8 mouse cellular contexts compared by ENCODE assay signal in genomic region chr19:4442408-4442807, GRCm38 (mm10). TPM values are rescaled to one million over a fixed set of nuclear protein-coding genes. Genes with fewer than 3 reads are reported as not detected.
DNase-seq lines count a peak whose midpoint lies in the region; ATAC-seq and TF ChIP-seq lines count a peak whose summit lies in the region.

No protein-coding gene starts in this region.

- no peak overlapping the region for H3K27ac ChIP-seq in cerebellum, adult 2 months (ENCODE audit: insufficient read depth, low read length)
- H3K27ac ChIP-seq in forebrain, embryonic 16.5 days (ENCODE audit: low read length) = no peak overlapping the region

- H3K4me1 ChIP-seq in cerebellum, adult 2 months (ENCODE audit: control insufficient read depth, insufficient read depth, low read length) = peaks cover 16% of the 10 kb centered on the region
- H3K4me1 ChIP-seq in forebrain, embryonic 16.5 days (replicated peaks; ENCODE audit: control insufficient read depth, insufficient read depth, low read length) = peaks cover 12% of the 10 kb centered on the region

- WGBS in cerebellum, adult 2 months = 16% methylated on average over 3 of the region's 3 CpGs
- 13% methylated on average over 3 of the region's 3 CpGs for WGBS in forebrain, embryonic 16.5 days

- peak; percentile 84 for TF ChIP-seq CTCF in Patski (IDR thresholded peaks at IDR 0.05)
- TF ChIP-seq CTCF in cerebellum, adult 2 months (IDR thresholded peaks at IDR 0.05; ENCODE audit: borderline replicate concordance, insufficient read depth, low read depth, low read length) = peak; percentile 71

- no peak overlapping the region for H3K4me2 ChIP-seq in forebrain, embryonic 16.5 days (ENCODE audit: low read length)

- no peak for DNase-seq in Patski (ENCODE audit: low read depth, low spot score)
- peak; percentile 70 to 84 for DNase-seq in cerebellum, adult 2 months
- DNase-seq in layer of hippocampus, postnatal 10 days (ENCODE audit: low spot score in 2 of 2) = peak; percentile 85 to 88
- peak; percentile 79 for DNase-seq in lung, postnatal 14 days
- DNase-seq in right cerebral cortex, postnatal 10 days (ENCODE audit: low spot score in 2 of 2) = peak; percentile 64 to 82
- DNase-seq in urinary bladder, postnatal 36 days (ENCODE audit: low spot score in 2 of 2) = peak; percentile 66 to 68

- ATAC-seq in Patski = no peak
- peak; percentile 52; the same call in 1 of the 2 replicates for ATAC-seq in forebrain, embryonic 16.5 days
- ATAC-seq in hematopoietic stem cell, adult 5-6 weeks (replicated peaks in 1 of 2; ENCODE audit: insufficient read depth in 1 of 2, low FRiP score in 2 of 2, low TSS enrichment in 1 of 2, low read depth in 1 of 2, poor library complexity in 2 of 2, severe bottlenecking in 2 of 2) = peak; percentile 59 to 70; a peak in 3 of 4 replicates

- POLR2A ChIA-PET in Patski (lab: Charles Lee) = no interaction called here

- no peak overlapping the region for H3K9ac ChIP-seq in forebrain, embryonic 16.5 days (replicated peaks; ENCODE audit: low read depth, low read length)

- H3K27me3 ChIP-seq in Patski = no peaks in the 10 kb centered on the region
- H3K27me3 ChIP-seq in cerebellum, adult 2 months (ENCODE audit: control insufficient read depth, insufficient read depth, low read length) = no peaks in the 10 kb centered on the region
- H3K27me3 ChIP-seq in forebrain, embryonic 16.5 days (replicated peaks; ENCODE audit: control insufficient read depth, insufficient read depth, low read length) = 0 out of 2 replicates have a peak, but pooled peaks cover 8% of the 10 kb centered on the region

- TF ChIP-seq POLR2A in cerebellum, adult 2 months (IDR thresholded peaks at IDR 0.05; ENCODE audit: borderline replicate concordance, insufficient read depth, low read length) = no peak

- H3K36me3 ChIP-seq in forebrain, embryonic 16.5 days (ENCODE audit: control insufficient read depth, insufficient read depth) = no peaks in the 10 kb centered on the region

- in situ Hi-C loops in Patski (cut with MboI; ENCODE audit: low pct_unique_long_range_greater_than_20kb) = no loop called here

- CTCF ChIA-PET in Patski (lab: Charles Lee) = interaction anchor here (0.6 to 3.9 kb wide), 8 partner anchors 10 to 185 kb away, joined by 3 to 18 read pairs (median 8); partner anchors contain the start of gene 2010003K11Rik

- H3K9me3 ChIP-seq in forebrain, embryonic 16.5 days (ENCODE audit: control insufficient read depth, low read length) = no peaks in the 10 kb centered on the region

- H3K4me3 ChIP-seq in cerebellum, adult 2 months (replicated peaks; ENCODE audit: insufficient read depth, low read depth, low read length) = no peak overlapping the region
- H3K4me3 ChIP-seq in forebrain, embryonic 16.5 days (replicated peaks; ENCODE audit: low read length) = no peak overlapping the region

RNA-seq across cellular contexts. Expression of gene Rhod, which starts 3.2 kb away (rescaled TPM):
- 108 TPM for polyA plus RNA-seq in Patski (2021)
- polyA plus RNA-seq in cerebellum, adult 2 months (2012; rRNA removed) = 9.9 and 10.5 TPM in 2 replicates
- 5.3 and 5.7 TPM in 2 replicates for polyA plus RNA-seq in forebrain, embryonic 16.5 days (2015; fragmentation: Nextera tagmentation; extraction: Ambion mirVana)
- 2.4 and 2.7 TPM in 2 replicates for total RNA-seq in hematopoietic stem cell, adult 5-6 weeks (2017)
- 1 to 10 TPM; 2.2 to 2.3 TPM for total RNA-seq in layer of hippocampus, postnatal 10 days (2021)

RNA-seq across cellular contexts. Expression of gene Syt12, which starts 34.8 kb away (rescaled TPM):
- 25.2 TPM for polyA plus RNA-seq in Patski (2021)
- polyA plus RNA-seq in cerebellum, adult 2 months (2012; rRNA removed) = 82.4 and 104 TPM in 2 replicates
- polyA plus RNA-seq in forebrain, embryonic 16.5 days (2015; fragmentation: Nextera tagmentation; extraction: Ambion mirVana) = 1.8 and 2.2 TPM in 2 replicates
- not detected in 2 replicates for total RNA-seq in hematopoietic stem cell, adult 5-6 weeks (2017)
- total RNA-seq in layer of hippocampus, postnatal 10 days (2021) = 10 to 100 TPM; 21.4 to 21.5 TPM

RNA-seq across cellular contexts. Expression of gene Kdm2a, which starts 44.3 kb away (rescaled TPM):
- polyA plus RNA-seq in Patski (2021) = 79.6 TPM
- polyA plus RNA-seq in cerebellum, adult 2 months (2012; rRNA removed) = 87.1 and 90.4 TPM in 2 replicates
- 38.9 and 42.1 TPM in 2 replicates for polyA plus RNA-seq in forebrain, embryonic 16.5 days (2015; fragmentation: Nextera tagmentation; extraction: Ambion mirVana)
- total RNA-seq in hematopoietic stem cell, adult 5-6 weeks (2017) = 95.0 and 119 TPM in 2 replicates
- total RNA-seq in layer of hippocampus, postnatal 10 days (2021) = 10 to 100 TPM; 70.1 to 71.5 TPM

RNA-seq across cellular contexts. Expression of gene 2010003K11Rik, which starts 56.0 kb away (rescaled TPM):
- 0.05 TPM for polyA plus RNA-seq in Patski (2021)
- not detected in 2 replicates for polyA plus RNA-seq in cerebellum, adult 2 months (2012; rRNA removed)
- not detected in 2 replicates for polyA plus RNA-seq in forebrain, embryonic 16.5 days (2015; fragmentation: Nextera tagmentation; extraction: Ambion mirVana)
- total RNA-seq in hematopoietic stem cell, adult 5-6 weeks (2017) = not detected in 2 replicates
- total RNA-seq in layer of hippocampus, postnatal 10 days (2021) = not detected
